Mouse (Mus musculus) ovary, postnatal 36 days (tissue): ENCODE measurements around the gene Ier5.
A peak's percentile ranks its signal among the peaks of the same experiment; 100 is the strongest.

Experiments
- DNase-seq: peaks from one replicate; pipeline ENCODE4 v3.0.0; 2022; ENCODE audit warnings: low spot score, mixed read lengths

Ier5 gene

GRCm38 (mm10) chr1:155053296-155053695, 46.1 kb downstream of the Ier5 start:
- DNase-seq, result no peak

- no peak for DNase-seq
Measured at GRCm38 (mm10) chr1:155052761-155053166, 46.7 kb downstream of the Ier5 start.

GRCm38 (mm10) chr1:155052131-155052760, 47.2 kb downstream of the Ier5 start:
- DNase-seq, result no peak

GRCm38 (mm10) chr1:155051701-155052127, 47.7 kb downstream of the Ier5 start:
- DNase-seq, result no peak

GRCm38 (mm10) chr1:155050897-155051592, 48.4 kb downstream of the Ier5 start:
- DNase-seq, result no peak

GRCm38 (mm10) chr1:155050174-155050573, 49.3 kb downstream of the Ier5 start:
- no peak for DNase-seq

- peak; percentile 92 for DNase-seq
Measured at GRCm38 (mm10) chr1:155048947-155049346, 50.5 kb downstream of the Ier5 start.
